Mouse (Mus musculus): ENCODE results near the gene Zbtb24. TPM values are rescaled to one million over a fixed set of nuclear protein-coding genes. Genes with fewer than 3 reads are reported as not detected.

Zbtb24 gene
- polyA plus RNA-seq, 1 experiment from 2014 or later = 11.4 TPM

GRCm38 (mm10) chr10:41480938-41481880, 31.0 kb downstream of the Zbtb24 start:
- no peaks in the 10 kb centered on the region for H3K27me3 ChIP-seq
- H3K4me2 ChIP-seq = no peak overlapping the region
- H3K36me3 ChIP-seq = peaks cover 58% of the 10 kb centered on the region
- WGBS = 50% methylated on average over 33 of the region's 33 CpGs
- H3K9ac ChIP-seq = no peak overlapping the region
- no peak overlapping the region for H3K27ac ChIP-seq
- no peak for ATAC-seq (replicated peaks; ENCODE audit: insufficient number of reproducible peaks, insufficient read depth, low FRiP score, low read depth)
- H3K4me3 ChIP-seq = no peak overlapping the region
- H3K9me3 ChIP-seq (replicated peaks) = no peaks in the 10 kb centered on the region
- H3K4me1 ChIP-seq (replicated peaks) = peaks cover 33% of the 10 kb centered on the region

DNA sequence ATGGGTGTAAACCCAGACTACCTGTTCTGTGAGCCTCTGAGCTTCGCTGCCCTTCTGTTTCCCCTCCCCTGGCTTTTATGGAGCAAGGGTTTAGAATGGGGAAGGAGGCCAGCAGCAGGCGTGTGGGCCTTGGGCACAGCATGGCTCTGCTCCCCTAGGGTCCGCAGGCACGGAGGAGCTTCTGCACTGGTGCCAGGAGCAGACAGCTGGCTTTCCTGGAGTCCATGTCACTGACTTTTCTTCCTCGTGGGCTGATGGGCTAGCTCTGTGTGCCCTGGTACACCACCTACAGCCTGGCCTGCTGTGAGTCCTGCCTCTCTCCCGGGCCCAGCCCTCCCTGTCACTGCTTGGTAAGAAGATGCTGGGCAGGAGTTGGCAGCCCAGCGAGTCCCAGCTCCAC, 32.3 kb downstream of the Zbtb24 start:
- peaks cover 70% of the 10 kb centered on the region for H3K36me3 ChIP-seq
- 87% methylated on average over 7 of the region's 7 CpGs for WGBS
- H3K27me3 ChIP-seq = no peaks in the 10 kb centered on the region
- ATAC-seq (replicated peaks; ENCODE audit: insufficient number of reproducible peaks, insufficient read depth, low FRiP score, low read depth) = no peak
- peaks cover 26% of the 10 kb centered on the region for H3K4me1 ChIP-seq (replicated peaks)
- no peak overlapping the region for H3K27ac ChIP-seq
- no peak overlapping the region for H3K9ac ChIP-seq
- no peak overlapping the region for H3K4me2 ChIP-seq
- H3K4me3 ChIP-seq = no peak overlapping the region
- no peaks in the 10 kb centered on the region for H3K9me3 ChIP-seq (replicated peaks)

- Histone ChIP-seq H3K36me3 (peaks cover 62% of the 10 kb centered on the region), H3K9ac (no peak overlapping the region), H3K27me3 (no peaks in the 10 kb centered on the region), H3K27ac (no peak overlapping the region), H3K4me3 (no peak overlapping the region), H3K9me3 (replicated peaks) (no peaks in the 10 kb centered on the region), H3K4me2 (no peak overlapping the region), H3K4me1 (replicated peaks) (peaks cover 26% of the 10 kb centered on the region)
- 90% methylated on average over 16 of the region's 16 CpGs for WGBS
- ATAC-seq (replicated peaks; ENCODE audit: insufficient number of reproducible peaks, insufficient read depth, low FRiP score, low read depth) = no peak
Measured at GRCm38 (mm10) chr10:41485778-41486177, 35.6 kb downstream of the Zbtb24 start.

- Histone ChIP-seq H3K9me3 (replicated peaks) (no peaks in the 10 kb centered on the region), H3K4me2 (no peak overlapping the region), H3K27me3 (no peaks in the 10 kb centered on the region), H3K9ac (no peak overlapping the region), H3K36me3 (peaks cover 61% of the 10 kb centered on the region), H3K4me3 (no peak overlapping the region), H3K4me1 (replicated peaks) (peaks cover 18% of the 10 kb centered on the region), H3K27ac (no peak overlapping the region)
- ATAC-seq (replicated peaks; ENCODE audit: insufficient number of reproducible peaks, insufficient read depth, low FRiP score, low read depth) = no peak
- 85% methylated on average over 14 of the region's 14 CpGs for WGBS
Measured at GRCm38 (mm10) chr10:41486506-41487170, 36.5 kb downstream of the Zbtb24 start.

DNA sequence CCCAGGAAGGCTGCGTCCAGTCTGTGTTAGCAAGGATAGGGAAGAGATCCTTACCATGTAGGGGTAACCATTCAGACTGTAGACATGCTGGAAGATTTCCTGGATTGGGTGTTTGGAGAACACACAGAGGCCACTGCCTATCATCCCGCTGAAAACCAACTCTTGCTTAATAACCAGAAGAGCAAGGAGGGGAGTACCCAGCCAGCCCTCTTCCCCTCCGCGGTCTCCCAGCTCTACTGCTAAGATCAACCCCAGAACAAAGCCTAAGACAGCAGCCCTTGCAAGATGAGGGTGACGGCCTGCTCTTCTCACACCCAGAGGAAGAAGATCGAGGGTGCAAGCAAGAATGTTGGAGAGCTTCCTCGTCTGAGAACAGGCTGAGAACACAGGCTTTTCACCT, 38.7 kb downstream of the Zbtb24 start:
- Histone ChIP-seq H3K9ac (peak overlapping the region; percentile 84), H3K27ac (no peak overlapping the region; the same call in 1 of the 2 replicates), H3K4me1 (replicated peaks) (peaks cover 17% of the 10 kb centered on the region), H3K4me3 (peak overlapping the region; percentile 89), H3K27me3 (no peaks in the 10 kb centered on the region), H3K36me3 (peaks cover 41% of the 10 kb centered on the region), H3K9me3 (replicated peaks) (no peaks in the 10 kb centered on the region), H3K4me2 (peak overlapping the region; percentile 100)
- no peak for ATAC-seq (replicated peaks; ENCODE audit: insufficient number of reproducible peaks, insufficient read depth, low FRiP score, low read depth)
- 37% methylated on average over 7 of the region's 7 CpGs for WGBS

- peak overlapping the region; percentile 87; the same call in 1 of the 2 replicates for H3K27ac ChIP-seq
- no peaks in the 10 kb centered on the region for H3K27me3 ChIP-seq
- H3K9me3 ChIP-seq (replicated peaks) = no peaks in the 10 kb centered on the region
- H3K4me2 ChIP-seq = peak overlapping the region; percentile 100
- peaks cover 37% of the 10 kb centered on the region for H3K36me3 ChIP-seq
- peak overlapping the region; percentile 84 for H3K9ac ChIP-seq
- peak overlapping the region; percentile 89 for H3K4me3 ChIP-seq
- no peak for ATAC-seq (replicated peaks; ENCODE audit: insufficient number of reproducible peaks, insufficient read depth, low FRiP score, low read depth)
- WGBS = 30% methylated on average over 8 of the region's 8 CpGs
- peaks cover 17% of the 10 kb centered on the region for H3K4me1 ChIP-seq (replicated peaks)
Measured at GRCm38 (mm10) chr10:41489294-41489693, 39.1 kb downstream of the Zbtb24 start.

DNA sequence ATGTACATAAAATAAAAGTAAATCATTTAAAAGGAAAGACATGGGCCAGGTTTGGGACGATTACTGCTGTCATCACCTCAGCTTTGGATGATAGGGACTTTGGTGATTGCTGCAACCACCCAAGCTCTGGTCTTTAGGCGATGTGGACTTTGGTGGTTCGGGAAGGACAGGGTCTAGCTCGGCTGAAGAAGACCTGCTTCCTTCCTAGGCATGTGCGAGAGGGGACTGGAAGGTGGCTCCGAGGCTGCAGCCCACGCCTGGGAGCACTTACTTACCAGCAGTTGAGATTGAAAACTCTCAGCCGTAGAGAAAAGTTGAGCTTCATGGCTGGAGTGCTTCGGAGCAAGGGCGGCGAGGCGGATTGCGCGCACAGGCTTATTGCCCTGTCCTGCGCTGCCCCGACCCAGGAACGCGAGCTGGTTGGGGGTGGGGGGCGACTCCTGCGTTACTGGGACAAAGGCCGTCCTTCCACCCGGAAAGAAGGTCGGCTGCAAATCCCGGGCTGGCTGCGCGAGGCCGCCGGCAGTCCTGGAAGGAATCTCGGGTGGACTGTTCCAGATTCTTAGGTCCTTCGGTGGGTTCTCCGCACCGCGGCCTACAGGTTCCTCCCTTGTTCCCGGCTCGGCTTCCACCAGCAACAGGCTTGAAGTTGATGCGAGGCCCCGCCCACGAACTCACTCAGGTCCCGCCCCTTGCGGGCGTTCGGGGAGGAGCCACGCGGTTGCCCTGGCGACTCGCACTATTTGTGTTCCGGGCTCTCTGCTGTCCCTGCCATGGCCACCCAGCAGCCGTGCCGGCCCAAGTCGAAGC, 39.7 kb downstream of the Zbtb24 start, which contains the start of the genes Smpd2 and Ppil6:
Gene Smpd2 (minus strand): TSS at position 662 of the 810 bp plus-strand sequence.
Gene Ppil6 (plus strand): TSS at position 732 of the 810 bp plus-strand sequence.
- WGBS = under 1% methylated on average over 50 of the region's 50 CpGs
- H3K27me3 ChIP-seq = no peaks in the 10 kb centered on the region
- H3K36me3 ChIP-seq = peaks cover 31% of the 10 kb centered on the region
- peaks cover 17% of the 10 kb centered on the region for H3K4me1 ChIP-seq (replicated peaks)
- H3K9me3 ChIP-seq (replicated peaks) = no peaks in the 10 kb centered on the region
- peak within 1 kb of the TSS; percentile 84 for H3K9ac ChIP-seq
- H3K27ac ChIP-seq = peak within 1 kb of the TSS; percentile 87
- H3K4me2 ChIP-seq = peak within 1 kb of the TSS; percentile 100
- peak within 1 kb of the TSS; percentile 89 for H3K4me3 ChIP-seq
- peak; percentile 92 for ATAC-seq (replicated peaks; ENCODE audit: insufficient number of reproducible peaks, insufficient read depth, low FRiP score, low read depth)

- Histone ChIP-seq H3K27me3 (no peaks in the 10 kb centered on the region), H3K4me1 (replicated peaks) (peaks cover 17% of the 10 kb centered on the region), H3K9me3 (replicated peaks) (no peaks in the 10 kb centered on the region), H3K27ac (no peak overlapping the region), H3K9ac (peak overlapping the region; percentile 84), H3K4me2 (peak overlapping the region; percentile 100), H3K4me3 (peak overlapping the region; percentile 89), H3K36me3 (peaks cover 26% of the 10 kb centered on the region)
- no peak for ATAC-seq (replicated peaks; ENCODE audit: insufficient number of reproducible peaks, insufficient read depth, low FRiP score, low read depth)
- under 1% methylated on average over 29 of the region's 29 CpGs for WGBS
Measured at GRCm38 (mm10) chr10:41490518-41490873, 40.3 kb downstream of the Zbtb24 start.

- 50% methylated on average over 4 of the region's 4 CpGs for WGBS
- Histone ChIP-seq H3K9me3 (replicated peaks) (no peaks in the 10 kb centered on the region), H3K27me3 (no peaks in the 10 kb centered on the region), H3K4me1 (replicated peaks) (peaks cover 17% of the 10 kb centered on the region), H3K4me2 (0 out of 2 replicates have a peak overlapping the region, but pooled peaks have one; percentile 100), H3K9ac (no peak overlapping the region), H3K4me3 (no peak overlapping the region), H3K36me3 (peaks cover 19% of the 10 kb centered on the region), H3K27ac (no peak overlapping the region)
- no peak for ATAC-seq (replicated peaks; ENCODE audit: insufficient number of reproducible peaks, insufficient read depth, low FRiP score, low read depth)
Measured at GRCm38 (mm10) chr10:41491111-41491510, 40.9 kb downstream of the Zbtb24 start.

GRCm38 (mm10) chr10:41500941-41501340, 50.8 kb downstream of the Zbtb24 start:
- WGBS = 32% methylated on average over 4 of the region's 4 CpGs
- H3K4me1 ChIP-seq (replicated peaks) = peaks cover 9% of the 10 kb centered on the region
- no peaks in the 10 kb centered on the region for H3K9me3 ChIP-seq (replicated peaks)
- H3K27me3 ChIP-seq = no peaks in the 10 kb centered on the region
- H3K36me3 ChIP-seq = no peaks in the 10 kb centered on the region
- H3K9ac ChIP-seq = no peak overlapping the region
- H3K4me2 ChIP-seq = no peak overlapping the region
- ATAC-seq (replicated peaks; ENCODE audit: insufficient number of reproducible peaks, insufficient read depth, low FRiP score, low read depth) = 0 out of 2 replicates have a peak, but pooled peaks have one; percentile 45
- peak overlapping the region; percentile 53 for H3K27ac ChIP-seq
- no peak overlapping the region for H3K4me3 ChIP-seq

DNA sequence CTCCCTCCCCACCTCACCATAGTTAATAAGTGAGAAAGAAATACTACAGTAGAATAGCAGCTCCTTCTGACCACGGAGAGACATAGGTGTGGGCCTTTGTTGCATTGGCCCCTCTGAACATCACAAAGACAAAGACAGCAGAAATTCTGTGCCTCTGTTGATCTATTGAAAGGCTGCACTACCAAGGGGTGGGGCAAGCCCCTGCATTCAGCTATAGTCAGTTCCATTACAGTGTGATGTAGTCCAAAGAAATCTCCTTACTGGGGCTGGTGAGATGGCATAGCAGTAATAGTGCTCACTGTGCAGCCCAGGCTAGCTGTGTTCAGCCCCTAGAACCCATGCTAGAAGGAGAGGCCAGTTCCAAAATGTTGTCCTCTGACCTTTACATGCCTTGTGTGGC, 54.8 kb downstream of the Zbtb24 start:
- H3K27me3 ChIP-seq = no peaks in the 10 kb centered on the region
- no peak for ATAC-seq (replicated peaks; ENCODE audit: insufficient number of reproducible peaks, insufficient read depth, low FRiP score, low read depth)
- H3K27ac ChIP-seq = no peak overlapping the region
- no peak overlapping the region for H3K9ac ChIP-seq
- 100% methylated on average over 1 of the region's 1 CpGs for WGBS
- H3K9me3 ChIP-seq (replicated peaks) = no peaks in the 10 kb centered on the region
- H3K4me3 ChIP-seq = no peak overlapping the region
- H3K36me3 ChIP-seq = no peaks in the 10 kb centered on the region
- H3K4me2 ChIP-seq = no peak overlapping the region
- H3K4me1 ChIP-seq (replicated peaks) = peaks cover 9% of the 10 kb centered on the region

All from heart, embryonic 15.5 days (tissue).